Mouse (Mus musculus): ENCODE measurements around the gene Gm28434. TPM values are rescaled to one million over a fixed set of nuclear protein-coding genes. Genes with fewer than 3 reads are reported as not detected.

The Gm28434 gene
- polyA plus RNA-seq (2017; shearing (Covaris generic)) = not detected

DNA sequence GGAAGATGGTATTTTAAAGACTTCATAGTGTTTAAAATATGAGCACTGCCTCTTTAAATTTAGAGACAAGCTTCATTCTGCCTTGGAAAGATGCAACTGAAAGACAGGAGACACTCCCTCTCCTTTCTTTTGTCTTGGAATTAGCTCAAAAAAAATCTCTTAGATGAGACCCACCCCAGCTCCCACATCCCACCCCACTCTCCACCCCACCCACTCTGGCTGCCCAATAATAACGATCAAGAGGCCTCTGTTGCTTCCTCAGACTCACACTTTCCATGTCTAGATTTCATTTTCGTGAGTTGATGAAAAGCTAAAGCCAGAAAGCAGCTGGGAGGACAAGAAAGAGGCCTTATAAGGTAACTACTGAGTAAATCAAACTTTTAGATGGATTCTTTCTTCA lies at the start of gene Gm28434, which contains the start of gene 2310003L06Rik:
Gm28434 (plus strand) TSS at position 317 of the 400 bp plus-strand sequence.
2310003L06Rik (plus strand) TSS at position 259 of the 400 bp plus-strand sequence.

DNA sequence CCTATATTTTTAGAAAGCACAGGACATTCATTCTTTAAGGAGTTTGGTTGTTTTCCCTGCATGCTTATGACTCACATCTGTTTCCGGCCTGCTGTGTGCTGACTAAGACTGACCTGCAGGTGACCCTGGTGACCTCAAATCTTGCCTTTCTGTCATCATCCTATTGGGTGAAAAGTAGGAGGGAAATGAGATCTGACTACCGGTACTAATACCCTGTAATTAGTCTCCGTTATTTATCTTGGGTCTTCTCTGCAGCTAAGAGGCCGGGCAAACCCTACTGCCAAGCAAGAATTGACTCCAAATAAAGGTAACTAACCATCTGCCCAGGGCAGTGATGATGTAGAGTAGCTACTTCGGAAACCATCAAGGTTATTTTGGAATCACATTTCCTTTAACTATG lies 43.9 kb upstream of the Gm28434 start, which contains the start of gene Csn3:
Csn3 (plus strand) TSS at position 208 of the 400 bp plus-strand sequence.

DNA sequence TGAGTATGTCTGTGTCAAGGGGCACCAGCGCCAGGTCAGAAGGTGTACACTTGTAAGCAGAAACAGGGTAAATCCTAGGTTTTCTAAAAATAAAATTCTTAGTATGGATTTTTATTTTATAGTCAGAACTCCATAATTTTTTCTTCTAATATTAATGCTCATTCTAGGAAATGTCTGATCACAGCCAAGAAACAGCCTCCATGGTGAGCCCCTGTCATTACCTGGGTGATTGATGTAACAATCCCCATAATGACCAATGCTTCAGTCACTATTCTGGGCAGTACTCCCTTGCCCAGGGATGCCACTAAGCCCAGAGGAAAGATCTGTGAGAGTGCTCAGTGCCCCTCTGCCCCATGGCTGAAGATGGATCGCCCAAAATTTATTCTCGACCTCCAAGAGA lies 9.8 kb downstream of the Gm28434 start, which contains the start of gene Cabs1:
Cabs1 (plus strand) TSS at position 301 of the 400 bp plus-strand sequence.

DNA sequence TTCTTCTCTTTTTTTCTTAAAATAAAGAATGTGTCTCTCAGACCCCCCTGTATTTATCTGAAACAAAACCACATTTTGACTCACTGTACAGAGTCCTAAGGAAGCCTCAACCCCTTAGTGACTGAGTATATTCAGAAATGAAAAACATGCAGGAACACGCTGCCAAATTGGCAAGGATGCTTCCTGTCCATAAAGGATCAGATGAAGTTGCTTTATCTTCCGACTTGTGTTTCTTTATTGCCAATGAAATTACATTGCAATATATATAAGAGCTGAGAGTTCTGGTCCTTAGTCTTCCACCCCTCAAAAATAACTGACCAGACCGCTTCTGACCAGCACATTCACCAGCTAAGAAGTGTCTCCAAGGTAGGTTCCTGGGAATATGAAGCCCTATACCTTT lies 32.9 kb downstream of the Gm28434 start, which contains the start of gene Smr3a:
Smr3a (plus strand) TSS at position 301 of the 400 bp plus-strand sequence.

Other genes with a start within 250 kb of the Gm28434 start
- gene Csn1s2a, start 194.9 kb upstream of the Gm28434 start, polyA plus RNA-seq (2017; shearing (Covaris generic)) = not detected
- not detected for gene Csn1s2b, start 161.4 kb upstream of the Gm28434 start, polyA plus RNA-seq (2017; shearing (Covaris generic))
- gene Prr27, start 143.8 kb upstream of the Gm28434 start, polyA plus RNA-seq (2017; shearing (Covaris generic)) = not detected
- not detected for gene Odam, start 84.5 kb upstream of the Gm28434 start, polyA plus RNA-seq (2017; shearing (Covaris generic))
- not detected for gene Csn3, start 43.9 kb upstream of the Gm28434 start, polyA plus RNA-seq (2017; shearing (Covaris generic))
- not detected for gene 2310003L06Rik, start 58 bp upstream of the Gm28434 start, polyA plus RNA-seq (2017; shearing (Covaris generic))
- not detected for gene Cabs1, start 9.9 kb downstream of the Gm28434 start, polyA plus RNA-seq (2017; shearing (Covaris generic))
- not detected for gene Smr3a, start 33.0 kb downstream of the Gm28434 start, polyA plus RNA-seq (2017; shearing (Covaris generic))
- not detected for gene Smr2, start 117.0 kb downstream of the Gm28434 start, polyA plus RNA-seq (2017; shearing (Covaris generic))
- gene Gm11116, start 142.0 kb downstream of the Gm28434 start, polyA plus RNA-seq (2017; shearing (Covaris generic)) = not detected
- gene Gm11115, start 184.6 kb downstream of the Gm28434 start, polyA plus RNA-seq (2017; shearing (Covaris generic)) = not detected